Mouse (Mus musculus): Measurements from ENCODE around the gene Slc2a6.

GRCm38 (mm10) chr2:27058751-27059150 lies 31.0 kb upstream of the Slc2a6 start:
- TF ChIP-seq CTCF (IDR thresholded peaks at IDR 0.05; ENCODE audit: borderline replicate concordance, insufficient read depth, low read depth, low read length) (no peak), POLR2A (IDR thresholded peaks at IDR 0.05; ENCODE audit: borderline replicate concordance, insufficient read depth, low read length) (no peak)
